Mouse (Mus musculus) left cerebral cortex, adult 18-20 months (tissue): Measurements from ENCODE around the gene Slc4a1. TPM values are rescaled to one million over a fixed set of nuclear protein-coding genes. Genes with fewer than 3 reads are reported as not detected.
A peak's percentile ranks its signal among the peaks of the same experiment; 100 is the strongest.
"Not testable (repeated sequence)": the region's sequence is repeated elsewhere in the genome, so short reads cannot be mapped to it uniquely, and the experiment has no call there.

Experiments used
- DNase-seq, 2 experiments: peaks; one replicate each; pipeline ENCODE4 v3.0.0; 2021 to 2022; ENCODE audit warnings: low spot score in 2 of 2, mixed read lengths in 1 of 2
- long read RNA-seq, 2 experiments: library from polyadenylated mRNA; stranded (forward); transcript quantifications; one replicate each; pipeline ENCODE4 v2.0.0; 2021
- total RNA-seq, 2 experiments: library from RNA; stranded (reverse); gene quantifications; 2 replicates each; pipeline ENCODE4 v1.2.3; 2021

The Slc4a1 gene
- total RNA-seq = under 1 TPM; 0.09 to 0.19 TPM
- long read RNA-seq, experiment 1 = 0 reads
- long read RNA-seq, experiment 2 = 0 reads

DNA sequence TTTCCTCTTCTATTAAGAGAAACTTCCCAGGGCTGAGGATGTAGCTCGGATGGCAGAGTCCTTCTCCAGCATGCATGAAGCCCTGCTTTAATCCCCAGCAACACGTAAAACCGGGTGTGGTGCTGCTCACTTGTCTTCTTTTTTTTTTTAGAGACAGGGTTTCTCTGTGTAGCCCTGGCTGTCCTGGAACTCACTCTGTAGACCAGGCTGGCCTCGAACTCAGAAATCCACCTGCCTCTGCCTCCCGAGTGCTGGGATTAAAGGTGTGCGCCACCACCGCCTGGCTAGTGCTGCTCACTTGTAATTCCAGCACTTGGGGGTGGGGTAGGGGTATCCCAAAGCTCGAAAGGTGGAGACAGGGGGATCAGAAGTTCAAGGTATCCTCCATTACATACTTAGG is at the start of gene Slc4a1:
Slc4a1 (minus strand) TSS at position 101 of the 400 bp plus-strand sequence.
- not testable (repeated sequence) for DNase-seq

DNA sequence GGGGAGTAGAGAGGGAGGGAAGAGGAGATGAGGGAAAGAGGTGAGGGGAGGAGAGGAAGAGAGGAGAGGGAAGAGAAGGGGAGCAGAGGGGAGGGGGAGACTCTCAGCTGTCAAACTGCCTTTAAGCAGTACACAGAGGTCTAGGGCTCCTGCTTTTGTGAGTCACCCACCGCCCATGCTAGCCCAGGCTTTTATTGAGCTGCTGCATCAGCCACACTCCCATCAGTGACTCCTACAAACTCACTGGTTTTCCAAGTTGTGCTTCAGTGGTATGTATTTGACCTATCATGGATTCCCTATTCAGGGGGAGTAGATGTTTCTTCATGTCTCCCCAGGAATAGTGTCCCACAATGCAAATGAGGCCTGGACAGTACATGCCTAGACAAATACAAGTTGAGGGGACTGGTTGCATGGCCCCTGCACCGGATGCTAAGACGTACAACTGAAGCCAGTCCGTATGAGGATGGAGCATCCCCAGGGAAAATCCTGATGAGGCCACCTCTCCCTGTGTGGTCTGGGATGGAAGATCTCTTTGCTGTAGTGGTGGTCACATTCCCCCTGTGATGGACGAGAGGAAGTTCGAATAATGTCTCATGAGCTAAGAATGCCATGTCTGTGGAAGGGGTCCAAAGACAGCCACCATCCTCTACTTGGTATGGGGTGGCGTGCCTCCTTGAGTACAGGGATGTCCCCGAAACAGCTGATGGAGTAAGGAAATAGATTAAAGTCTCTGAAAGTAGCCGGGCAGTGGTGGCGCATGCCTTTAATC is 49.2 kb upstream of the Slc4a1 start:
- no peak for DNase-seq

DNA sequence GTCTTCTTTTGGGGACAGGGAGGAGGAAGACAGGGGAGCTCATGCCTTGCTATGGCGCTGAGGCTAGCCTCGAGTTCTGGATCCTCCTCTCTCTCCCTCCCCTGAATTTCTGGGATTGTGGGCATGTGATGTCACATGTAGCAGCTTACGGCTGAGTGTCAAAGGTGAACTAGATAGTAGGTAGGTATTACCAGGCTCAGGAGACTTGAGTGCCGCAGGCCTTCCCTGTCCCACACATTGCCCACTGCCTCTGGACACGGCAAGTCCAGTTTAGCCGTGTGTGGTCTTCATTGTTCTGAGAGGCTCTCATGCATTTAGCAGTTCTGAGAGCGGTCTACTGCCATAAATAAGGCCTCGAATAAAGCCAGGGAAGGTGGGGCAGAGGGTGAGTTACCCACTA is 47.1 kb upstream of the Slc4a1 start:
- no peak for DNase-seq

DNA sequence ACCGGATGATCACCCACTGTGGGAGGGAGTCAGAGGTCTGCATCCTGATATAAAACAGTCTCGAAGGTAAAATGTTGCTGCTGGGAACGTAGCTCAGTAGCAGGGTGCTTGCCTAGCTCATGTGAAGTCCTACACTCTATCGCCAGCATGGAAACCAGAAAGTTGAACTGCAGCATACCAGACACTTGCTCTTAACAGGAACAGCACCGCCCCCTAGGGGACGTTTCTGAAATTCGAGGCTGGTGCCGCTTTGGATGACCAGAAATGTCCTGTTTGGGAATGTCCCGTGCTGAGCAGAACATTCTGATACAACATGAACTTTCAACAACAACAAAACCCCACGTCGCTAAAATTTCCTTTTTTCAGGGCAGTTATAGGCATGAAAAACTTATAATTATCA is 45.7 kb upstream of the Slc4a1 start:
- DNase-seq = peak; percentile 86 to 91

DNA sequence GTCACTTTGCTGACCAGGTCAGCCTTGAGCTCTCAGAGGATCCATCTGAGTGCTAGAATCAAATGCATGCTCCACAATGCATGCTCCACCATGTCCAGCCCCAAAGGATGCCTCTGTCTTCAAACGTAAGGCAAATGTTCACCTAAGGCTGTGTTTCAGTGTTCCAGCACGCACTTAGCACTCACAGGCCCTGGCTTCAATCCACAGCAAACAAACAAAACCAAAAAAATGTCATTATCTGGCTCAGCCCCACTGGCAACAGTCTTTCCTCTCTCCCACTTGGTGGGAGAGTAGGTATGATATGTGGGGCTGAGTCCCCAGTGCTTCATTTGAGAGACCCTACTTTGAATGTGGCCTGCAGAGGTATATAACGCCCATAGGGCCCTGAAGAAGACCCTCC is 45.1 kb upstream of the Slc4a1 start:
- DNase-seq = no peak

DNA sequence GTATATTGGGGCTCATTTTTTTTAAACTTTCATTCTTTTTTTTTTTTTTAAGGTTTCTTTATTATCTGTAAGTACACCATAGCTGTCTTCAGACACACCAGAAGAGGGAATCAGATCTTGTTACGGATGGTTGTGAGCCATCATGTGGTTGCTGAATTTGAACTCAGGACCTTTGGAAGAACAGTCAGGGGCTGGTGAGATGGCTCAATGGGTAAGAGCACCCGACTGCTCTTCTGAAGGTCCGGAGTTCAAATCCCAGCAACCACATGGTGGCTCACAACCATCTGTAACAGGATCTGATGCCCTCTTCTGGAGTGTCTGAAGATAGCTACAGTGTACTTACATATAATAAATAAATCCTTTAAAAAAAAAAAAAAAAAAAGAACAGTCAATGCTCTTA is 44.3 kb upstream of the Slc4a1 start:
- not testable (repeated sequence) for DNase-seq

DNA sequence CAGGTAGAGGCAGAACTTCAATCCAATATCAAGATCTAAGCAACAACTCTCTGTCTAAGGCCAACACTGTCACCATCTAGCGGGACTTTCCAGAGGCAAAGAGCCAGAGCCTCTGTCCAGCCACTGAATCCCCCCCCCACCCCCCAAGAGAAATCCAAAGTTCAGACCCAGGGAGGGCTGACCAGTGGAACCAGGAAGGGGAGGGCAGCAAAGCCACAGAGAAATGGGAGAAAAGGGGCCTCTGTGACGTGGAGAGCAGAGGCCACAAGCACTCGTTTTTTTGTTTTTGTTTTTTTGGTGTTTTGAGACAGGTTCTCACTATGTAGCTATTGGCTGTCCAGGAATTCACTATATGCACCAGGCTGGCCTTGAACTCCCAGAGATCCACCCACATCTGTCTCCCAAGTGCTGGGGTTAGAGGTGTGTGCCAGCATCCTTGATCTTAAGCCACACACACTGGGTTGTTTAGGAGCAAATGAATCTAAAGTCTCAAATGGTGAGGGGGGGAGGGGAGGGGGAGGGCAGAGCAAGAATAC is 43.9 kb upstream of the Slc4a1 start:
- DNase-seq = no peak

DNA sequence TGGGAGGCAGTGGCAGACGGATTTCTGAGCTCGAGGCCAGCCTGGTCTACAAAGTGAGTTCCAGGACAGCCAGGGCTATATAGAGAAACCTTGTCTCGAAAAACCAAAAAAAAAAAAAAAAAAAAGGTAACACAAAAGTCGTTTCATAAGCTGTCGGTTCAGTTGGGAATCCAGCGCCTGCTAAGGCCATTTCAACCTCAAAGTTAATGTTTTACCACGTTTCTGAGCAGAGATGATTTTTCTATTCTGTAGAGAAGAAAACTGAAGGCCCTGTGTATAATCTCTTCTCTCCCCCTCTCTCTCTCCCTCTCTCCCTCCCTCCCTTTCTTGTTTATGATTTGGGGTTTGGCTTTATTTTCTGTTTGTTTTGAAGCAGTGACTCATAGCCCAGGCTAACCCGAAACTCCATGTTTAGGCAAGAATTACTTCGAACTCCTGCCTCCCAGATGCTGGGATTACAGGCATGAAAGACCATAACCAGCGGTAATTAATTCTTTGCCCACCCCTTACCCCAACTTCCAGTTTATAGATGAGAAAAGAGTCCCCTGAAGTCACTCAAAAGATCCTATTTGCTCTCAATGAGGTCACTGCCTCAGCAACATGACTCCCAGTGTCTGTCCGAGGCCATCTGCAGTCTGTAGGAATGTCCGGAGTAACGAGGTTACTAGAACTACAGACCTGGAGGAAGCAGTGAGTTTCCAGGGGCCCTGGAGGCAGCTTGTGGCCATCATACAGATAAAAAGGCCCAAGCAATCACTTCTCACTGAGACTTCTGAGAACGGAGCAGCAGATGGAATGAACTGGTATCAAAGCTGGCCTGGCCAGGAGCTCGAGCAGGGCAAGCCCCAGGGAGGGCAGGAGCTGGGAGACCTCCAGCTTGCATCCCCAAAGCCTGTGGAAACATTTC is 43.1 kb upstream of the Slc4a1 start:
- DNase-seq = no peak

DNA sequence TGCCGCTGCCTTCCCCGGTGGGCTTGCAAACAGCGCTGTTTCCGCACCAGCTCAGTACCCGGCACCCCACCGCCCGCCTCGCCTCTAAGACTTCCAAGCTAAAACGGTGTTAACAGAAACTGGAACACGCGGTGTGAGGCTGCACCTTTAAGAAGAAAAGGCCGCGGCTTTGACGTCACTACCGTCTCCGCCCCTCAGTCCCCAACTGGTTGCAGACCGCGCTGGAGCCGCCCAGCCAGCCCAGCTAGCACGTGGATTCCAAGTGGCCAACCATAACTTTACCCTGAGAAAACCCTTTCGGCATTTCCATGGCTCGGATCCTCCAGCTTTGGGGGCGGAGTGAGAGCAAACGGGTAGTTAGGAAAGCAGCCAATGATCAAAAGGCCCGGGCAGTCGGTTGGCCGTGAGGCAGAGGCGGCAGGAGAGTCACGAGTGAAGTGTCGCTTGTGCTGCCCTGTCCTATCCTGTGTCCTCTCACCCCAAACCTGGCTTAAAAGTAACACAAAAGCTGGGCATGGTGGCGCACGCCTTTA is 42.4 kb upstream of the Slc4a1 start:
- peak; percentile 96 for DNase-seq

DNA sequence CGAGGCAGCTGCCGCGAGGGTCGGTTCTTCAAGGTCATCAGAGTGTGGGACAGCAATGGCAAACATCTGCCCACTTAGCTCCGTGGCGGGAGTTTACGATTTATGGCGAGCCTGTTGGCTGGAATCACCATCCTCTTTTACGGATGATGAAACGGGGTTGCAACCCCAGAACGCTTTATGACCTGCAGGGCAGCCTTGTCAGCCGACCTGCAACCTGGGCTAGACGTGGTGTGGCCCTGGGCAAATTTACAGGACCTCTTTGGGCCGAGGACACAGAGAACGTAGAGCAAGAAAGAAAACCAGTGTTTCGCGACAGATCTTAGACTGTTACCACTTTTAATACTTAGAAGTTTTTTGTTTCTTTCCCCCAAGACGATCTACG is 41.8 kb upstream of the Slc4a1 start, which contains the start of gene Slc25a39:
Slc25a39 (minus strand) TSS at position 113 of the 382 bp plus-strand sequence.
- DNase-seq = no peak

DNA sequence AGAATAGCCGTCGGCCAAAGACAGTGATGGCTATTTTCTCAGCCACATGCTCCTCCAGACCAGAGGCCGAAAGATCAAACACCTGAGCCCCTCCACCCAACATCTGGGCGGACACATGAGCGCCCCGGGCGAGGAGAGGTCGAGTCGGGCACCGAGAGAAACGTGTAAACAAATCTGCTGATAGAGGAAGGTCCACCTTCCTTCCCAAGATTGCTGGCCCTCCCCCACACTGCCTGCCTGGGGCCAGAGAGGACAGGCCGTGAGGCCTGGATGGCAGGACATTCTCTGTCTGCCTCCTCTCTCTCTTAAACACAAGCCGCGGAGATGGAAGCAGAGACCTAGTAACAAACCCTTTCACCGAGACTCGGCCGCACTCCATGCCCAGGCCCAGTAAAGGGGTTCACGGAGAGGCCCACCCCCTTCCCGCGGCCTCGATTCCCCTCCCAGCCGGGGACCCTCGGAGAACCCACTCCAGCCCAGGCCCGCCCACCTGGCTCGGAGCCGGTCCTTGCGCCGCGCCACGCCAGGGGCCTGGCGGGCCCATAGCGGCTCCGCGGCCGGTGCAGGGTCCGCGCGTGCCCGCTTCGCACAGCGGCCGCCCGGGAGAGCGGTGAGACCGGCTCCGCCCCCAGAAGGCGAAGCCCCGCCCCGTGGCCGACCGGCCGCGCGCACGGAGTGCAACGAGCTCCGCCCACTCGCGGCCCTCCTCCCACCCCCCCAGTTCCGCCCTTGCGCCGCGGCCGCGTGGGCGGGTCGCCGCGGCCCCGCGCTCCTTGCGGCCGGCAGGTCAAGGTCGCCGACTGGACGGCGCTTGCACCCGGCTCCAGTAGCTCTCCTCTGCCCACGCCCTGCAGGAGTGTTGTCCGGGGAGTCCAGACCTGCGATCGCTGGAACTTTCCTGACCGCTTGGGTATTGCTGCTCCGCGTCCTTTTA is 41.2 kb upstream of the Slc4a1 start:
- peak; percentile 84 to 92 for DNase-seq

DNA sequence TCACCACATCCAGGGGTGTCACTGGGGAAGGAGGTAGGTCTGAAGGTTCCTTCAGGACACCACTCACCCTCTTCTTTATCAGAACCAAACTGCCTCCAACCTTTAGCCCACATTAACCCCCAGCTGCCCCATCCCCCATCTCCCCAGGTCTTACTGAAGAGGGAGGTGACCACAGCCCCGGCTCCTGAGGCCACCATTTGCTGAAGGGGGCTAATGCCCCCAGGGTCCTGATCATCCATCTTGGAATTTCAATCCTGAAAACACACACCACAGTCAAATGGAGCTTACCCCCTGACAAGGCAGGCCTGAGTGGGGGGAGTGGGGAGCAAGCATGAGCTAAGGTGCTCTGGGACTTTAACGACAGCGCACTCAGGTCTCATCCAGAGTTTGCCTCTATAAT is 40.4 kb upstream of the Slc4a1 start:
- peak in 1 of 2 experiments; percentile 3 for DNase-seq

DNA sequence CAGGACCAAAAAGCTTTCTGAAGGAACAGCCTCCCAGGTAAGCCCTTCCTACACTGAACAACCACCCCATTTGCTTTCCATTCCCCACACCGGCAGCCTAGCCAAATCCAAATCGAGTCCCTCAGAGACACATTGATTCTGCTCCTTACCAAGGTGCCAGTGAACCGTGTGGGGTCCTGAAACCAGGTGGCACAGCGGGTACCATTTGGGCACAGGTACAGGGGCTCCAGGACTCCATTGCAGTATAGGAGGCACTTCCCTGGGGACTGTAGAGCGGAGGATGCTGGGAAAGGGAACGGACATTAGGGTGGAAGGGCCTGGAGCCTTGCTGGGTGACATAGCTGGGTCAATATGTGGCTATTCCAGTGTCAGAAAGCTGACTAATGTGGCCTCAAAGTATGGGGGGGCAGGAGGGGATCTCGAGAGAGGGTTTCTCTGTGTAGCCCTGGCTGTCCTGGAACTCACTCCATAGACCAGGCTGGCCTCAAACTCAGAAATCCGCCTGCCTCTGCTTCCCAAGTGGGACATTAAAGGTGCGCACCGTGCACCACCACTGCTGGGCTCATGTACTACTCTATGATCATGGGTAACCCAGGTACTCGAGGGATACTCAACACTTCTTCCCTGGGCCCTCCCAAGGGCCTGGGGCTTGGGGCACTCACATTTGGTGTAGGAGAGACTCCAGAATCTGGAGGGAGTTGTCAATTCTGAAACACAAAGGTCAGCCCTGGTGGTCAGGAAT is 39.7 kb upstream of the Slc4a1 start:
- DNase-seq = no peak

DNA sequence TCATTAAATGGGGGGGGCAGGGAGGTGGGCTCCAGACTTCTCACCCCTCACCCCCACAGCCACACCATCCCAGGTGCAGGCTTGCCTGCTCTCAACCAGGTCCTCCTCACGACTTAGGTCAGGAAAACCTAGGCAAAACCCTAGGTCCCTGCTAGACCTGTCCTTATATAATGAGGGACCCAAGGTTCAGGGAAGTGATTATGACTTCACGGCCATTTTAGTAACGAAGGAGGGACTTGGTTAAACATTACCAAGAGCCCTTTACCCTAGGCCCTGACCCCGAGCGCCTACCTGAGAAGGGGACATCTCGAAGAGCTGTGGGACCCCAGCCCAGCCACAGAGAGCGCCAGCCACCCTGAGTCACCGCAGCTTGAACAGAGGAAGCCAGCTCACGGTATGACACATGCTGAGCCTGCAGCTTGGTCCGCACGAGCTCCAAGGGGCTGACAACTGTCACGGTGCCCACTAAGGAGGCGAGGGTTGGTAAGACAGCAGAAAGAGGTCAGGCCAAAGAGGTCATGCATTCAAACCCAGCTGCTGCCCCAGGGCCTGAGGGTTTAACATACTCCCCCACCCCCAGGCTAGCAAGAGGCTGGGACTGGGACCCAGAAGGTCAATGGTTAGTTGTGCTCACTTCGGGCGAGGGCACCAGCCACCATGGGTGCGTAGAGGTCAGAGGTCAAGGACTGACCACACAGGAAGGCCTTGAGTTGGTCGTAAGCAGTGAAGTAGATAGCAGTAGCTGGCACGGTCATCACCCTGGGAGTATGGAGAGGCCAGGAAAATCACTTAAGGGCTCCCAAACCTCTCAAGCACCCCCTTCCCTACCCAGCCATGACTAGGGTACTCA is 38.4 kb upstream of the Slc4a1 start:
- peak in 1 of 2 experiments; percentile 2 for DNase-seq

DNA sequence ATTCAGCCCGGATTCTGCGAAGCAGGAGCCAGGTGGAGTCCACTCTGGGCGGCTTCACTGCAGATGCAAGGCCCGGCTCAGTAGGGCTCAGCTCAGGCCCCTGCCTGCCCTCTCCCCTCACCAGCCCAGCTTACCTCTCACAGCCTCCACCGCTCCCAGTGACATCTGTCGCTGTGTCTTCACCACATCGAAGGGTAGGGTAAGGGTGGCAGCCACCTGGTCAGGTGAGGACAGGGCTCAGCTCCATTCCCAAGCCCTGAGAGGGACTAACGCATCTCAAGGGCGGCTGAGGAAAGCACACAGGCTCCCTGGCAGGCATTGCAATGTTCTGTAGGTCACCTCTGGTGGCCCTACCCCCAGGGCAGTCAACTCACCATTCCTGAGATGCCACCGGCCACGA is 37.7 kb upstream of the Slc4a1 start:
- DNase-seq = no peak

DNA sequence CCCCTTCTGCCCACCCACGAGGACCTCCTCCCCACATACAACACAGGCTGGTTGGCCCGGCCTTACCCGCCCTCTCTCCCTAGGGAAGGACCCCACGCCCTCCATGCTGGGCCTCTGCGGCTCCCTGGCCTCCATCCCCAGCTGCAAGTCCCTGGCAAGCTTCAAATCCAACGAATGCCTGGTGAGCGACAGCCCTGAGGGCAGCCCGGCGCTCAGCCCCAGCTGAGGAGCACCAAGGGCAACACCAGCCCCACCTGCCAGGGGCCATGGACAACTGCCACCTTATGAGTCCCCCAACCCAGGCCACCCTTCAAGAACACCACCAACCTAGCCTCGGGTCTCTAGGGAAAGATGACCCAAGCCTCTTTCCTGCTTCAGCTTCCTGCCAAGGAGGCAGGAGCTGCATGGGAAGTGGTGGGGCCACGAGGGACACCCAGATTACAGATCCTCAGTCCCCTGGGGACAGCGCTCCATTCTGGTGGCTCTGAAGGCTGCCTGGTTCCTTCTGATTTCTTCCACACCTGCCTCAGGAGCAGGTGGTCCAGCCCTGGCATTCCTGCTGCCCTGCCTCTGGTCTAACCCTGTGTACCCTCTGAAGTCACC is 36.0 kb upstream of the Slc4a1 start:
- peak in 1 of 2 experiments; percentile 7 for DNase-seq

DNA sequence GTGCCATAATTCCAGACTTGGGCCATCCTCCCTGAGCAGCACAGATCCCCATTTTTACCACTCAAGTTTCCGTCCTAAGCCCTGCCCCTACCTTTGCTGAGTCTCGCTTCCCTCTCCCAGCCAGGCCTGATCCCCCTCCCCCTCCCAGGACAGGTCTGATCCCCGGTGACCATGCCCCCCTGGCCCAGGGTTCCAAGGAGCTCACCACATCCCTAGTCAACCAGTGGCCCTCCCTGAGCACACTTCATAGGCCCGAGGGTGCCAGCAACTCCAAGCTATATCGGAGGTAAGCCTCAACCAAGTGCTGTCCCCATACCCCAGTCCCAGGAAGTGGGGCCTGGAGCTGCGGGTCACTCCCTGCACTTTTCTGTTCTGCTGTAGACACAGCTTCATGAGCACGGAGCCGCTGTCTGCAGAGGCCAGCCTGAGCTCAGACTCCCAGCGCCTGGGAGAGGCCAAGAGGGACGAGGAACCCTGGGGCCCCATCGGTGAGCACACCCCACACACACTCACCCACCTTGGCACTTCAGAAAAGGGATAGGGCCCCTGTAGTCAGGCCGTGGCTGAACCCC is 34.6 kb upstream of the Slc4a1 start:
- peak in 1 of 2 experiments; percentile 7 for DNase-seq

DNA sequence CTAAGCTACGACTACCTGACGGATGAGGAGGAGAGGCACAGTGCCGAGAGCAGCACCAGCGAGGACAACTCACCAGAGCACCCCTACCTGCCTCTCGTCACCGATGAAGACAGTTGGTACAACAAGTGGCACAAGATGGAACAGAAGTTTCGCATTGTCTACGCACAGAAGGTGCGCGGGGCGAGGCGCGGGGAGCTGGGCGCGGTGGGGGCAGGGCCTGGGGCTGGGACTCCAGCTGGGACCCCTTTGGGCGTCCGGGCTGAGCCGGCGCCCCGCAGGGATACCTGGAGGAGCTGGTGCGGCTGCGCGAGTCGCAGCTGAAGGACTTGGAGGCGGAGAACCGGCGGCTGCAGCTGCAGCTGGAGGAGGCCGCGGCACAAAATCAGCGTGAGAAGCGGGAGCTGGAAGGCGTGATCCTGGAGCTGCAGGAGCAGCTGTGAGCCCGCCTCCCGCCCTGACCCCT is 33.6 kb upstream of the Slc4a1 start:
- DNase-seq = peak in 1 of 2 experiments; percentile 56
